Mouse (Mus musculus) cerebellum, postnatal 14 days (tissue): ENCODE results near the gene Smg9.

Source experiments
- DNase-seq, 2 experiments: peaks; one replicate each; pipeline ENCODE4 v3.0.0; 2021; ENCODE audit warnings: mixed read lengths in 2 of 2

Gene Smg9

GRCm38 (mm10) chr7:24446697-24447340, 47.4 kb downstream of the Smg9 start:
- no peak for DNase-seq

DNA sequence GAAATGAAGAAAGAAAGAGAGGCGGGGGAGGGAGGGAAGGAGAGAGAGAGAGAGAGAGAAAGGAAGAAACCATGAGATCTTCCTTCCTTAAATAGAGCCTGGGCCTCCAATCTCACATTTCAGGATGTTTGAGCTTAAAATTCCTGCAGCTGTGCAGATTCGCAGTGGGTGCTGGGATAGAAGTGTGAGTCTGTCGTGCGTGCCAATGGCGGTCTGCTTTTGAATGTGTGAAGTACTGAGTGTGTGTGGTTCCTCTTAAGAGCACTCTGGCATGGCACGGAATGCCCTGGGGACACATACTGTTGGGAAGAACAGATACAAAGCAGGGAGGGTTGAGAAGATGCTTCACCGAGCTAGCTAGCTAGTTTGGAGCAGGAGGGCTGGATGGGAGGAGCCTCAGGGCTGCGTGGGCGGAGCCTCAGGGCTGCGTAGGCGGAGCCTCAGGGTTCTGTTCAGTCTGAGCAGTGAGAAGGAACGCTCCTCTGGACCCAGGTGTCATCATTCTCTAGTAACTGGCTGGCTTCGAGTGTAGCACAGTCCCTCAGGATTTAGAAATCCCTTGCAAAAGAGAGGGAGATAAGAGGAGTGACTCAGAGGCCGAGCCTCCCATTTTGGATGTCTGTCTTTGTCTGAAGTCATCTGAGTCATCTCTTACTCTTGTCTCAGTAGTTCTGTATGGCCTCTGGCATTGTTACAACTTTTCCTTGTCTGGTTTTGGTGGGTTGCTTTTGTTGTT, 49.5 kb downstream of the Smg9 start:
- no peak for DNase-seq

- no peak for DNase-seq
Observed at GRCm38 (mm10) chr7:24450585-24451017, 51.2 kb downstream of the Smg9 start.

DNA sequence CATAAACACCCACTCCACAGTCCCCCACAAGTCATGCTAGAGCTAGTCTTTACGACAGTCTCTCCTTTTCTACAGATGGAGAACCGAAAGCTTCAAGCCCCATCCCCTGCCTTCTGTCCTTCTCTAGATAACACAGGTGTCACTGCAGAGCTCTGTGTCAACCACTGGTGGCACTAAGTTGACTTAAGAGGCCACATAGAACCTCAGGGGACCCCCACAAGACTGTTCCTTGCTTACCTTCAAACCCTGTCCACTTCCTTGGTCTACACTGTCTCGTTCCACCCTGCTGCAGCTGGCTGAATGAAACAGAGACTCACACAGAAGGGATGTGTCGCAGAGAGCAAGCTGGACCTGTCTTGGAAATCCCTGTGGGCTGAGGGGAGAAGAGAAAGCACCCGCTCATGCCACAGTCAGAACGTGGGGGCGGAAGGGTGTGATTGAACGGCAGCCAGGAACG, 52.5 kb downstream of the Smg9 start, which contains the start of gene Irgc1:
Gene Irgc1 (minus strand): TSS at position 443 of the 457 bp plus-strand sequence.
- no peak for DNase-seq

GRCm38 (mm10) chr7:24454199-24454598, 54.8 kb downstream of the Smg9 start:
- no peak for DNase-seq

- no peak for DNase-seq
Observed at GRCm38 (mm10) chr7:24455726-24456125, 56.3 kb downstream of the Smg9 start.

GRCm38 (mm10) chr7:24457726-24458370, 58.4 kb downstream of the Smg9 start:
- no peak for DNase-seq

GRCm38 (mm10) chr7:24459440-24459839, 60.0 kb downstream of the Smg9 start:
- no peak for DNase-seq

- DNase-seq, result no peak
Observed at GRCm38 (mm10) chr7:24459843-24460242, 60.4 kb downstream of the Smg9 start.

- no peak for DNase-seq
Observed at GRCm38 (mm10) chr7:24461376-24462051, 62.1 kb downstream of the Smg9 start.

DNA sequence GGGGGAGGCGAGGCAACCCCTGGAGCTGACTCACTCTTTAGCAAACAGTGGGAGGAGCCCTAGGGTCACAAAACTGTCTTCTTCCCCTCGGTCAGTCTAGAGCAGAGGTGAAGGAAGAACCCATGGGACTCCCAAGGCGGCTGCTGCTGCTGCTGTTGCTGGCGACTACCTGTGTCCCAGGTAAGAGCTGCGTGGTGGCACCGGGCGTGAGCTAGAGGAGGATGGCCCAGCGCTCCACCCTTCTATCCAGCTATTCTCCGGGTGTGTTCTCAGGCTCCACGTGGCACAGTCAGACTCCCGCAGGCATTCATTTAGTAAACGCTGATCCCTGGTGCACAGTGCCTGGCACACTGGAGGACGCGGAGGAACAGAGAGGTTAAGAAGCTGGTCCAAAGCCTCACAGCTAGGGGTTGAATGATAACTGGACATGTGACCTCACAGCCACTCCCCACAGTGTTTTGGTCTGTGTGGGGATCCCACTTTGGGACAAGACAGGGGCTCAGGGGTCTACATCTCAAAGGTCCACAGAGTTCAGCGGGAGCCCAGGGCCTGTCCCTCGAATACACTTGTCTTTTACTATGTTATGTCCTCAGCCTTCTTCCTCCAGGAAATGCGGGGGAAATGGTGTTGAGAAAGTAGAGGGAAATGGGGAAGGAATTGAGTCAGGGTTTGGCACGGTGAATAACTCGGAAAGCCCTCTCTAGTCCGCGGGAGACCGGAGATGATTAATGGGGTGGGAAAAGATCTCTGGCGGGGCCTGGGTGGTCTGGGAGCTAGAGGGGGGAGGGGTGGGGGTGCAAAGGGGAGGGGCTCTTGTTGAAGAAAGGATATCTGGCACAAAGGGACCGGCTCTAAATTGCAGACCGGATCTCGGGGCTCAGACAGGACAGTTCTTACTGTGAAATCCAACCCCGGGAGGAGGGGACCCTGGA, 63.2 kb downstream of the Smg9 start, which contains the start of gene Plaur:
Gene Plaur (plus strand): TSS at position 97 of the 932 bp plus-strand sequence.
- no peak for DNase-seq

DNA sequence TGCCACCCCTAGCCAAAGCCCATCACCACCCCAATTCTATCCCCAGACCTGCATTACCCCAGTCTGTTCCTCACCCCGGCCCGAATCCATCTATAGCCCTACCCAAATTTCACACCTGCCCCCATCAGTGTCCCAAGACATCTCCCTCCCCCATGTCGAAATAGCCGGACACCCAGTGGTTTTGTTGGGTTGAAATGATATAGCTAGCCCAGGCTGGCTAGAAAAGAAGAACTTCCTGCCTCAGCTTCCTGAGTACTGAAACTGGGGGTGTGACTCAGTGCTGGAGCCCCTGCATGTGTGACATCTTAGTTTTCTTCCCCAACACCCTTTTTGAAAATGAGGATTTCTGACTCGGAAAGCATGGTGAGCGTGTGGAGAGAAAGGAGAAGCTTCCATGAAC, 67.4 kb downstream of the Smg9 start:
- no peak for DNase-seq

GRCm38 (mm10) chr7:24467886-24468285, 68.5 kb downstream of the Smg9 start:
- DNase-seq, result no peak

DNA sequence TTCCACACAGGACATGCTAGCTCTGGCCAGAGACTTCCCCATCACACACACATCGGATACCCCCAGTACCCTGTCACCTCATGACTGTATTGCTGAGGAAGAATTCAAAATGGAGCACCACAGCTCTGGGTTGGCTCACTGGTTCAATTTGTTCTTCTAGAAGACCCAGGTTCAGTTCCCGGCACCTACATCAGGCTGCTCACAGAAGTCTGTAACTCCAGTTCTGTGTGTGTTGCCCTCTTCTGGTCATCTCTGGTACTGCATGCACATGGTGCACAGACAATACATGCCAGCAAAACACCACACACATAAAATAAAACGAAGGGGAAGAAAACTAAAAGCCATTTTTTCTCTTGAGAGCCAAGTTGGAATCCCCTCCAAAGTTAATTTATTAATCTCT, 69.7 kb downstream of the Smg9 start:
- DNase-seq, result peak in 1 of 2 experiments; percentile 61

GRCm38 (mm10) chr7:24470356-24470755, 70.9 kb downstream of the Smg9 start:
- peak; percentile 66 for DNase-seq
